Mouse (Mus musculus): Measurements from ENCODE around the gene Hoxa3.

The Hoxa3 gene

DNA sequence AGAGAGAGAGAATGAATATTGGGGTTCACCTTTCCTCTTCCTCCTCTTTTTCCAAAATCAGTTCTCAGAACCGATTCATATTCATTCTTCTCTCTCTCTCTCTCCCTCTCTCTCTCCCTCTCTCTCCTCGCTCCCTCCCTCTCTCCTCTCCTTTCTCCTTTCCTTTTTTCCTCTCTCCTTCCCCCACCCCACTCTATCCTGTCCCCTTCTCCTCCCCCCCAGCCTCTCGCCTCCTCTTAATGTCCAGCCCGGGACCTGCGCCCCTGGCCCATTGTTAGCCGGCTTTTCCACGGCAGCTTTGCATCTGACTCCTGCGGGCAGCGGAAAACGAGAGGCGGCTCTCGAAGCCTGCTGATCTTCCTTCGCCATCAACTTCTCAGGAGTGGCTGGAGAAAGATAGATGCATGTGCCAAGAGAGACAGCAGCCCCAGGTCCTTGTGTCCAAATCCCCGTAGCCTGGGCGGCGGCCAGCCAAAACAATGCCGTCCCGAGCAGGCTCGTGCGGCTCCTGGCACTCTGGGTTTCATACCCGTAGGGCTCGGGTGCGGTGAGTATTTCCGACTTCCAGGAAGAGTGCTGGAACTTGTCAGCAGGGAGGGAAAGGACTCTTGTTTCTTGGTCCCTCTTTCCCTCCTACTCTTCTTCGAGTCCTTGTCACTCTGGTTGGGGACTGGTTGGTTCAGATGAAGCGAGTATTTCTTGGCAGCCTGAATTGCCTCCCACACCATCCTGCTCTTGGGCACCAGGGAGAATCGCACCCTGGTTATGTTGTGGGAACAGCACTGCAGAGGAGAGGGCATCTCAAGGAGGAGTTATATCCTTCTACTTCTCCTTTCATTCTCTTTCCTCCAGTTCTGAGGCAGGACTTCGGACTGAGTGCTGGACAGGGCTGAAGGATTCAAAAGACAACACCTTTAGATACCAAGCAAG, 47.4 kb downstream of the Hoxa3 start:
- DNase-seq: no peak

DNA sequence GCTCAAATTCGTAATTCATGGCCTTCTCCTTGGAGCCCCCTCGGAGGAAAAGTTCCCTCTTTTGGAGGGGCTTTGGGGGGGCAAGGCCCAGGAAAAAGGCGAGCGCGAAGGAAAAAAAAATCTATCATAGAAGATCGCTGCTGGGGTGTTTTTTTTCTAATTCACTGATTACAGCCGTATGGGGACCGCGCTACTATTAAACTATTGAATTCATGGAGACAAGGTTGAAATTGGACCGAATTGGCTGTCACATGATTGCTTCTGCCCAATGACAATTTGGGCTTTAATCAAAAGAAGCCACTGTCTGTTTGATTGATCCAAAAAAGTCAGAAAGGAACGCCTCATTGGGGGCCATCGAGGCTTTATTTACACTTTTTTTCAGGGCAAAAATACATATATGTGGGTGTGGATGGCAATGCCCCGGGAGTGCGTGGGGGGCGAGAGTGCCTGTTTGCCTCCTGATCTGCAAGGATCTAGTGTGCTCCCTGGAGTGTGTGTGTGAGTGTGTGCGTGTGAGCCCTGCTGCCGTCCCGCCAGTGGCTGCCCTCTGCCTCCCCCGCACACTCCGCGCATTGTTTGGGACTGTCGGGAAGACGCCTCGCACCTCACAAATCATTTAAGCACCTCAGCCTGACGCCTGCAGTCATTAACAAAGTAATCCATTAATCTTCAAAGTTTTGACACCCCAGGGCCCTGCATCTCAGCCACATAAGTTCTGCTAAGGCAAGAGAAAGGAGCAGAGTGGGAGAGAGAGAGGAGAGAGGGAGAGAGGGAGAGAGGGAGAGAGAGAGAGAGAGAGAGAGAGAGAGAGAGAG, 48.3 kb downstream of the Hoxa3 start, which contains the start of gene Hoxa2:
Hoxa2 (minus strand) TSS at position 206 of the 815 bp plus-strand sequence.
- DNase-seq: no peak

DNA sequence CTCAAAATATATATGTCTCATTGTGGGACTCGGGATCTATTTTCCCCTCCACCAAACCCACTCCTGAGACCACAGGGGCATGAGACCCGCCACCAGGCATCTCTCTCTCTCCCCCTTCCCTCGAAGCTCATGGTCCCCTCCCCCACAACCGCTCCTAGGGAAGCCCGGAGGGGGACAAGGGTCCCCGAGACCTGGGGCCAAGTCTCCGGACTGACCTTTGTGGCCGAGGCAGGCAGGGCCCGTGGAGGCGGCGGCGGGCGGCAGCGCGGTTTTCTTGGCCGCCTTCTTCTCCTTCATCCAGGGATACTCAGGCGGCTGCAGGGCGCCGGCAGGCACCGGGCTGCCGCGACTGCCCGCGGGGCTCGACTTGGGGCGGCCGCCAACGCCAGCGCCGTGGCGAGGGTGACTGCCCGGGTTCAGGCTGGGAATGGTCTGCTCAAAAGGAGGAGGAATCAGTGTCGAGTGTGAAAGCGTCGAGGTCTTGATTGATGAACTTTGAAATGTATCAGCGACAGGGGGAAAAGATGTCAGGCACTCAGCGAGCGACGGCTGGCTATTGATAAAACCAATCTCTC, 49.0 kb downstream of the Hoxa3 start:
- DNase-seq: no peak

DNA sequence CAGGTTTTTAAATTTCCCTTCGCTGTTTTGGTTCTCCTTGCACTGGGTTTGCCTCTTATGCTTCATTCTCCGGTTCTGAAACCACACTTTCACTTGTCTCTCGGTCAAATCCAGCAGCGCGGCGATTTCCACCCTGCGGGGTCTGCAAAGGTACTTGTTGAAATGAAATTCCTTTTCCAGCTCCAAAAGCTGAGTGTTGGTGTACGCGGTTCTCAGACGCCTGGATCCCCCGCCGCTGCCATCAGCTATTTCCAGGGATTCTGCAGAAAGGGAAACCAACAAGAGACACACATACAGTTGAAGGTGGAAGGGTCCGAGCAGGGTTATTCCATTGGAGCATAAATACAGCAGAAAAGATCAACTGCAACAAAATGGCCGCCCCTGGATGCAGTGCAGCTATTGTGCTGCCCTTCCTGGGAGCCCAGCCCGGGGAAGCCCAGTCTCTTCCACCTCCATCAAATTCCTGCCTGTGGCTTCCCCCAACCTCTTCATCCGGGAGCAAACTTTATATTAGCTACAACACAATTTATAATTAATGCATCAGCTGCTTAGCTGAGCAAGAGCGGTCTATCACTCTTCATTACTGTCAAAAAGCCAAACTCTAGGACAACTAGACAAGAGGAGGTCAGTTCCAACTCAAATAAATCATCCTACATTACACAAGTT, 49.6 kb downstream of the Hoxa3 start:
- no peak for DNase-seq

DNA sequence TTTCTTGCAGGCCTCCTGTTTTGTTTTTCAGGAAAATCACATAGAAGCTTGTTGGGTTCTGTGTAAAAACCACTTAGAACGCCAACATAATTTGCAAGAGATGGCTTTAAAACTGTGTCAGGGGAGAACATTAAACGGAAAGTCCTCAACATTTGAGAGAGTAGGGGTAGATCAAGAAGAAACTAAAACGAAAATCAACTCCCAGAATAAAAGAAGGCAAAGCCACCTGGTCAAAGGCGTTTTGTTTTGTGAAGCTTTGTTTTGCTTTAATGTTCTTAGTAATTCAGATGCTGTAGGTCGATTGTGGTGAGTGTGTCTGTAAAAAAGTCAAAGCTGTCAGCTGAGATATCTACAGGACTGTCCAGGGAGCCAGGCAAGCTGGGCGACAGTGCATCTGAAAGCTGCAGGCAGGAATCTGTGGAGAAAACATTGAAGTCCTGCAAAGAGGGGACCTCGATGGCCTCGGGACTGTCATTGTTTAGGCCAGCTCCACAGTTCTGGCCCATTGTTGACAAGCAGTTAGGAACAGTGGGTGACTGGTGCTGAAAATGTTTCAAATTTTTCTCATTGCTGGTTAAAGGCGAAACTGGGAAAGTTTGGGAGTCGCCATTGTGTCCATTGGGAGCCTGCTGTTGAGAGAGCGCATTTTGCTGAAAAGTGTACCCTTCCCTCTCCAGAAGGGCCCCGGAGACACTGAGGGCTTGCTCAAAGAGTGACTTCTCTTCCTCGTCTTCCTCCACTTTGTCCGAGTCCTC, 50.3 kb downstream of the Hoxa3 start:
- no peak for DNase-seq

DNA sequence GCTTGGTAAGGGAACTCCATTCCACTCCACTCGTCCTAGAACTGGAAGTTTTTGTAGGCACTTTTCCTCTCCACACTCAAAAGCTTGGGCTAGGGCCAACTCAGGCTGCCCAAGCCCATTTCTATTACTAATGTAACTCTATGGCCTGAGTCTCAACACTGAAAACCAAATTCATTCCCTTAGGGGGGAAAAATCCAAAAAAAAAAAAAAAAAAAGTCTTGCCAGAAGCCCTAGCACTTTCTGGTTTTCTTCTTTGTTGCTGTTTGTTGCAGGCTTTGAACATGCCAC, 51.1 kb downstream of the Hoxa3 start:
- no peak for DNase-seq

DNA sequence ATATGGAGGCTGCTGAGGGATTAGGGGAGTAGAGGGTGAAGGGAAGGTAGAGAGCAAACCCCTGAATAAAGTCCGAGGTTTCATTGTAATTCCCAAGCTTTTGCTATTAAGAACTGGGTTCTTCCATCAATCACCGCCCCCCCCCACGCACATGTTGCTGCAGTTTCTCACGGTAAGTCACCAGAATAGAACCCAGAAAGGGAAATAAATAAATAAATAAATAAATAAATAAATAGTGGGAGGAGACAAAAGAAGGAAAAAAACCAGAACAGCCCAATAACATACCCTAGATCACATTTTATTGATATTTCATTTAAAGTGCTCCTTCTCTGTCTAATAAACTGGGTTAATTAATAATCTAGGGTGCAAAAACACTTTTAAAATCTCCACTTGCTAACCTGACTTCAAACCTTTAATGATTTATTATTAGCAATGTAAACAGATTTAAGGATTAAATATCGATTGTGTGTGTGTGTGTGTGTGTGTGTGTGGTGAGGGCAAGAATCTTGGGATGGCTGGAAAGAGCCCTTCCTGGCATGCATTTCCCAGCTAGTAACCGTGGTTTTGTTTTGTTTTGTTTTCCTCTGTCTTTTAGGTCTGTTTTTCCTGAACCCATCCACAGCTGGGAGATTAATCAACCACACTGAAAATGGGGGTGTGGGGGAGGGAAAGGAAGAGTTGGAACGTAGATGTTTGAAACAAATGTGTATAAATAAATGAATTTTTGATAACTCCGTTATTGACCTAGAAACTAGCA, 51.6 kb downstream of the Hoxa3 start:
- DNase-seq: no peak

DNA sequence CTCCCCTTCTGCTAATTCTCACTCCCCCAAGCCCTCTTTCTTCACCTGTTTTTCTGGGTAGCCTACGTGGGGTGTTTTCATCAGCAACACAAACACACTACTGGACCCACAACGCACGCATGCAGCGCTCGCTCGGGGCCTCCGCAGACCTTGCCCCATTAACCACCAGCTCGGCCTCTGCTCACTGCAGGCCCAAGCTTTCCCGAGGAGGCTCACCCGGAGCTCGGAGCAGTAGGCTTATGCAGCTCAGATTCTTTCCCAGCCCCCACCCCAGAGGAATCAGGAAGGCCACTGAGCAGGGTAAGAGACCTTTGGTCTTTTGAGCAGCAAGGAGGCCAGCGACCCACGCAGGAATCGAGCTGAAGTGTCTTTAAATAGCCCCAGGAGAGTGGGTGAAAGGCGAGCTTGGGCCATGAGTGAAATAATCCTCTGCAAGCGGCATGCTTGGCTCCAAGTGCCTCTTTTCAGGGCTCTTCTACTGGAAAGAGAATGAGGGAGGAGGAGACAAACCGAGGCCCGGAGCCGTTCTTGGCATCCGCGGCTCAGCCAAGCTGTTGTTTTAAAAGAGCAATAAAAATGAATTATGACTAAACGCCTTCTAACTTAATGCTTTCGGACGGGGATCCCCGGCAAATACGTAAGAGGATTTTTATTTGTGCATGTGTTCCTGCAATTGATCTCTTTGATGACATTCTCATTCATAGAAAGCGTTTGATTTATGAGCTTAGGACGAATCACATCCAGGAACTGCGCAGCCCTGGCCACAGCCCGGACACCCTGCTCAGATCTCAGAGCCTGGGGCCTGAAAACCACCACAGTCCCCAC, 52.4 kb downstream of the Hoxa3 start:
- DNase-seq: no peak

DNA sequence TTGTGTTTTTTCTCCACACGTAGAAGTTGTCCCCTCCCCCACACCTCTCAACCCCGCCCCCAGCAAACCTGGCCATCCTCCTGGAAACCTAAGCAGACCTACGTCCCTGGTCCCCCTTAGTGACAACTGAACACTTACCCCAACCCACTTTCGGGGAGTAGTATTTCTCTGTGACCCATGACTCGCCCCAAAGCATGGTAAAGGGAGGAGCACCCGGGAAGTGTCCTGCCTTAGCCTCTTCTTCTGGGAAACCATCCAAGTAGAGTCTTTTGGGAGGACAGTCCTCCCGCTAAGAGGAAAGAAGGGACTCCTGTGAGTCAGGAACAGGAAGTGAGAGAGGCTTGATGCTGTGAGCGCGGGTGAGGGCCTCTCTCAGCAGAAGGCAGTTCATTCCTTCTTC, 53.2 kb downstream of the Hoxa3 start:
- DNase-seq: no peak

DNA sequence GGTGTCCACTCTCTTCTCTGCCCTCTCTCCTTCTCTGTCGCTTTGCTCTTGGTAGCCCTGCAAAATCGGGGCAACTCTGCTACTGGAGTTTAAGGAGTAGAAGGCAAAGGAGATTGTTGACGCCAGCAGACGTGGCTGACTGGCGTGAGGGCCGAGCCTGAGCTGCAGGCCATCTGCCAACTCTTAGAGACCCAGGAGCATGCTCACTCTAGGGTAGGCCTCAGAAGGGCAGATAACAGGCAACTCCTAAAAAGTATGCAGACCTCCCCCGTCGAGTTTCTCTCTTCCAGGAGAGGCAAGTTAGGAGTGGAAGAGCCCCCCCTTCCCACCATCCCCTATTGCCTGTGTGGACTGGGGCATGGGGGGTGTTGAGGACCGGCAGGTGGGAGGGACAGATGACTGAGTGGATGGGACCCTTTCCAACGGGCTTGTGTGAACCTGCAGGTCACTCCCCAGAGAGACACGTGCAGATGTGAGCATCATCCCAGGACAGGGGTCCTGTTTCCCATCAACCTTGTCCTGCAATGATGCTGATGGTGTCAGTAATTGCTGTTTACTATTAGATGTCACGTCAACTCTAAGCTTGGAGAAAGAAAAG, 53.9 kb downstream of the Hoxa3 start:
- DNase-seq: no peak

DNA sequence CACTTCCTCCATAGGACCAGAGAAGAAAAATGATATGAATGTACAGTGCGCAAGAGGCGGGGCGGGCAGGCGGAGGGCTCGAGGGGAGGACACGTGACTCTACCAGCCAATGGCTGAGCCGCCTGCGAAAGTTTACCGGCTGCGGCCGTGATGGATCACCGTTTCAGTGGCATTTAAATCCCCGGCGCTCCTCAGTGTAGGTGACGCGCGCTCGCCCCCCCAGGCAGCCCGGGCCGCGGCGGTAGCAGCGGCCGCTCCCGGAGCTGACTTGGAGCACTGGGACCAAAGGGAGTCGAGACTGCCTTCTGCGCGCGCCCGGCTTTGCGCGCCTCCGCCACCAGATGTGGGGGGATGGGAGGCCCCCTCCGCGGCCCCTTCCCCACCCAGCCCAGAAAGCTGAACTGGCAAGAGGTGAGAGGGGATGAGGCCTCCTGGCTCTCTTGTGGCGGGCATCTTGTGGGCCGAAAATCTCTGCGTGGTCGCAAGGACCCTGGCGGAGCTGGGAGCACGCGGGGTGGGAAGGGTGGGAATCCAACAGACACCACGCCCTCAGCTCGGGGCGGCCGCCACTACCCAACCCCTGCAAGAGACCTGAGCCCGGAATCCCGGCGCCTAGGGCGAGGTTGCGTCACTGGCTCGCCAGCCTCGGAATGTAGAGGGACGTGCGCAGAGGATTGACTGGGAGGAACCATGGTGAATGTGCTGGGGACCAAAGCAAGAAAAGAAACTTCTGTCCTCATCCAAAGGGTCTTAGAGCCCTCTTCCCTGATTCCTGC, 54.7 kb downstream of the Hoxa3 start, which contains the start of gene Hoxa1:
Hoxa1 (minus strand) TSS at position 42 of the 776 bp plus-strand sequence.
- DNase-seq: peak; percentile 62 to 63

DNA sequence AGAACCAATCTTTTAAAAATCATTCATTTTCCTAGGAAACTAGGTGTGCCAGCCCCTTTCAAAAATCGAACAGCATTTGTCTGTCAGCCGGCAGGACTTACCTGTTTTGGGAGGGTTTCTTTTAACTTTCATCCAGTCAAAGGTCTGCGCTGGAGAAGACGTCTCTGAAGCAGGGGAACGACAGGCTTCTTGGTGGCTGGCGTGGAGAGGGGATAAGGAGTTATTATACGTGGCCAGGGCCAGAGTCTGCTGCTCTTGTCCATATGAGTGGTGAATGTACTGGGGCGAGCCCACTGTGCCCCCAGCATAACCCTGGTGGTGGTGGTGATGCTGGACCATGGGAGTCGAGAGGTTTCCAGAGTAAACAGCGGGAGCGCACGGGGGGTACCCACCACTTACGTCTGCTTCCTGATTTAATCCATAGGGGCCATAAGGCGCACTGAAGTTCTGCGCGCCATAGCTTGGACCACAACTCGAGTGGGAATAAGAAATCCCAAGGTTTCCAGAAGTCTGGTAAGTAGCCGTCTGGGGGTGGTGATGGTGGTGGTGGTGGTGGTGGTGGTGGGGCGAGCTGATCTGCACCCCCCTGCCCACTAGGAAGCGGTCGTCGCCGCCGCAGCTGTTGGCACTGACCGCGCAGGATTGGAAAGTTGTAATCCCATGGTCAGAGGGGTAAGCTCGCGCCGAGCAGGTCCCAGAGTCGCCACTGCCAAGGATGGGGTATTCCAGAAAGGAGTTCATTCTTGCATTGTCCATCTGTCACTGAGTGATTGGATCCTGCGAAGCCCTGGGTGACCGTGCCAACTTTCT, 55.5 kb downstream of the Hoxa3 start:
- DNase-seq: no peak

DNA sequence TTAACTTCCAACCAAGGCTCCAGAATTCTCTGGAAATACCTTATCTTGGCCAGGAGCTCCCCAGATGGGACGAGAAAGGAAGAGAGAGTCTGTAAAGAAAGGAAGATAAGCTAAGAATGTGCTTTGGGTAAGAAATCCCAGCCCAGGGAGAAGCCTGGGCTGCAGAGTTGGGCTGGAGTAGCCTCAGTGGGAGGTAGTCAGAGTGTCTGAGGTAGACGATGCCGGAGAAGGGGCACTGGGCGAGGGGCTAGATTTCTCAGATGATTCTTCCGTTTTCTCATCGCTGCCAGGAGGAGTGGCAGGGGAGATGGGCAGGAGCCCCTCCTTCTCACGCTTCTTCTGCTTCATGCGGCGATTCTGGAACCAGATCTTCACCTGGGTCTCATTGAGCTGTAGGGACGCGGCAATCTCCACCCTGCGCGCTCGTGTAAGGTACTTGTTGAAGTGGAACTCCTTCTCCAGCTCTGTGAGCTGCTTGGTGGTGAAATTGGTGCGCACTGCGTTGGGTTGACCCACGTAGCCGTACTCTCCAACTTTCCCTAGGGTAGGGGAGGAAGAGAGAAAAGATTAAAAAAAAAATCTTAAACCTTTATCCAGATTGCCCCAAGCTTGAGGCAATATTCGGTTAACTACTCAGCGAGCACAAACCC, 56.5 kb downstream of the Hoxa3 start:
- DNase-seq: no peak

DNA sequence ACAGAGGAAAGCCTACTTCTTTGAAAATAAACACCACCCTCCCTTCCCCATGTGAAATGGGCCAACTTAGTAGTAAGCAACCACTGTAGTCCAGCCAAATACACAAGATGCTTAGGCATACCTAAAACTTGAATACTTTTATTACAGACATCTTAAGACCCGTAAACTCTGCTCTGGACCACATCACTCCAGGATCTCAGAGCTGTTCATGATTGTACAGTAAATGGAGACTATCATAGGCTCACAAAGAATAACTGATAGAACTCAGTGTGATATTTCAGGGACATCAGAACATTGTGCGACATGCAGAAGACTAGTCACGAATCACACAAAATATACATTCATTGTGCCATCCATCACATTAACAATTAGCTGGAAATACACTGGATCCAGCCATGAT, 57.7 kb downstream of the Hoxa3 start:
- no peak for DNase-seq

DNA sequence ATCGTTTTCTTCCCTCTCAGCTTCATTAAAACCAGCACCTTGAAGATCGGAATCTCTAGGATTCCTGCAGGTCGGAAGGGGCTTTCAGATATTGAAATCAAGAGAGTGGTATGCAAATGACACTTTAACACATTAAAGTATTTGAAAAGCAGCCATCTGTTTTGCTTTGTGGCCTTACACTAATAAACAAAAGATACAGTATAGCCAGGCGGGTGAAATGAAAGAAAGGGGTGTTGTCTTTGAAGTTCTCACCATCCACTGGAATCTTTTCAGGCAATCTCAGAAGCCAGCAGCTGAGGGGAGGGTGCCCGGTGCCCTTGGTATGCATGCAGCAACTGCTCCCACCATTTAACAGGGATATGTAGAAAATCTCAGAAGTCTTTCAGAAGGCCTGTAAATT, 59.1 kb downstream of the Hoxa3 start:
- no peak for DNase-seq

DNA sequence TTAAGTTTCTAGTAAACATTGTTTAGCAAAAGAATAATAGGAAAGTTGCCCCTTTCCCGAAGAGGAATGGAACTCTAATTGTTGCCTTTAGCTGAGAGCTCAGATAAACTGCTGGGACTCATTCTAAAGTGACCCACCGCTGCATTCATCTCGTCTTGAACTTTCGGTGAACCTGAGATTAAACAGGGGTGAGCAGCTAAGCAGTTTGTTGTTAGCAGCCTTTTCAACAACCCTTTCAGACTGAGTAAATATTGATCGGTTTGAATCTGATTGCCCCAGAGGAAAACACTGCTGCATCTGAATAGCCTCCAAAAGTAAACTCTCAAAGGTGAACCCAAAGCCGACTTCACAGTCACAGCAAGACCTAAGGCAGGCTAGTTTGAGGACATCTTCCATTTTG, 59.9 kb downstream of the Hoxa3 start:
- DNase-seq: no peak

DNA sequence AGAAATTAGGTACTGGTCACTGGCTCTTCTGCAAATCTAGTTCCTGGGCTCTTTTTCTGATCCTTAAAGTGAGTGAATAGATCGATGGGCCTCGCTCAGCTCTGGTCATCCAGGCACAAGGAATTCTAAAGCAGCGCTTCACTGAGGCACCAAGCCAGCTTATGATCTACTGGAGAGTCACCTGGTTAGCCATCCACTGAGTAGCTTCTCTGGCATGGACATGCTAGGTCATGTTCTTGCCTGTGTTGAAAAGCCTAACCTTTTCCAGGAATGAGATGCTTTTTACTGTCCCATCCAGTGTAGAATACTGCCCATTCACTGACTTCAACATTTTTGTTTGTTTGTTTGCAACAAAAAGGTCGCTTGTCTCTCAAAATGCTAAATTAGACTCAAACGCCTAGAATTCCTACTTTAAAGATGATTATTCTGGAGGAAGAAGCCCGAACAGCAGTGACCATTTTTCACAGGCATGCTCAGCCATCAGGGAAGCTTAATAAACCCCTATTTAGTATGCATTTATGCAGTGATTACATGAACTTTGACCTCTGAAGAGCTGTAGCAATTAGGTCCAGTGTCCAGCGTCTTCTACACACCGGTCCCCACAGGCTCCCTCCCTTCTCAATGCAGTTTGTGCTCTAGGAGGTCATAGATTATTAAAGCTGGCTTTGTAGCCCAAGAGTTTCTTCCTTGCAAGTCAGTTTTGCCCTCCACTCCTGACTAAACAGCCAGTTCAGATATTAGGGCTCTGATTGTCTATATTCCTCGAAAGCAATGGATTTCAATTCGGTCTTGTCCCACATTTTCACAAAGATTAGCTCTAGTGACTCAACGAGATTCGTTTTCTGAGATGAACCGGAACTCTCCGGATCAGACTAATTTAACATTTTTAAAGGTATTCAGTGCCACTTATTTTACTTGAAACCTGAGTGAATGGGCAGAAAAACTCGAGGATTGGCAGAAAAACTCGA, 60.6 kb downstream of the Hoxa3 start:
- DNase-seq: no peak

Measured in B cell, adult 2 months (primary cell).